Mouse (Mus musculus) liver, adult 2 months (tissue): ENCODE measurements around the gene Sfrp2. TPM values are rescaled to one million over a fixed set of nuclear protein-coding genes. Genes with fewer than 3 reads are reported as not detected.

Experiments used
- DNase-seq: peaks from one replicate; pipeline ENCODE4 v3.0.0-alpha.2; 2011; ENCODE audit warnings: low read depth, low spot score; ENCODE audit errors: extremely low read depth
- H3K27ac ChIP-seq: fragments of 200-500 bp; replicated peaks from 2 replicates; pipeline ENCODE4 v1.5.1; 2012; ENCODE audit warnings: low read depth, mild to moderate bottlenecking, control low read depth, inconsistent platforms, low read length; ENCODE audit not compliant: insufficient read depth
- H3K27me3 ChIP-seq: fragments of 200-500 bp; 2 replicates; pipeline ENCODE4 v1.6.1; 2012; ENCODE audit warnings: mild to moderate bottlenecking, moderate library complexity, low read length, inconsistent platforms; ENCODE audit not compliant: control insufficient read depth, insufficient read depth
- H3K36me3 ChIP-seq: fragments of 200-500 bp; 2 replicates; pipeline ENCODE4 v1.6.1; 2012; ENCODE audit warnings: low read length, inconsistent platforms; ENCODE audit not compliant: control insufficient read depth, insufficient read depth
- H3K4me1 ChIP-seq: fragments of 200-500 bp; 2 replicates; pipeline ENCODE4 v1.6.1; 2011; ENCODE audit warnings: low read length; ENCODE audit not compliant: control insufficient read depth, insufficient read depth
- H3K4me3 ChIP-seq: fragments of 200-500 bp; 2 replicates; pipeline ENCODE4 v1.5.1; 2011; ENCODE audit warnings: low read depth, mild to moderate bottlenecking, control low read depth, low read length, moderate library complexity; ENCODE audit not compliant: insufficient read depth
- H3K79me2 ChIP-seq: fragments of 200-500 bp; 2 replicates; pipeline ENCODE4 v1.6.1; 2012; ENCODE audit warnings: inconsistent platforms, mild to moderate bottlenecking, low read length, moderate library complexity; ENCODE audit not compliant: control insufficient read depth, insufficient read depth
- H3K9ac ChIP-seq: fragments of 200-500 bp; 2 replicates; pipeline ENCODE4 v1.6.1; 2012; ENCODE audit warnings: low read depth, mild to moderate bottlenecking, control low read depth, inconsistent platforms, low read length
- CTCF ChIP-seq: fragments of 200-500 bp; IDR thresholded peaks from 2 replicates; pipeline ENCODE4 v1.5.1; 2011; ENCODE audit warnings: low read depth, low read length, control low read depth
- POLR2A ChIP-seq: fragments of 200-500 bp; IDR thresholded peaks from 2 replicates; pipeline ENCODE4 v1.6.1; 2011; ENCODE audit warnings: low read length, control low read depth; ENCODE audit not compliant: insufficient read depth; ENCODE audit errors: extremely low read depth
- WGBS: fragments of 180-500 bp; shearing (Covaris S2); methylation state at CpG from one replicate; pipeline ENCODE4 v1.1.7; 2018; 5-methylcytosine and 5-hydroxymethylcytosine counted together
- polyA plus RNA-seq: library from polyadenylated mRNA; depleted of rRNA; stranded (reverse); fragments of >200 nt; gene quantifications from 2 replicates; pipeline ENCODE4 v1.2.3, GENCODE M21; 2012
- total RNA-seq: library from RNA; depleted of rRNA; stranded (reverse); fragments of >200 nt; gene quantifications from 2 replicates; pipeline ENCODE4 v1.2.3, GENCODE M21; 2014

Sfrp2 gene
- total and polyA plus RNA-seq, 2 experiments: 0.22 TPM; not detected in 1

DNA sequence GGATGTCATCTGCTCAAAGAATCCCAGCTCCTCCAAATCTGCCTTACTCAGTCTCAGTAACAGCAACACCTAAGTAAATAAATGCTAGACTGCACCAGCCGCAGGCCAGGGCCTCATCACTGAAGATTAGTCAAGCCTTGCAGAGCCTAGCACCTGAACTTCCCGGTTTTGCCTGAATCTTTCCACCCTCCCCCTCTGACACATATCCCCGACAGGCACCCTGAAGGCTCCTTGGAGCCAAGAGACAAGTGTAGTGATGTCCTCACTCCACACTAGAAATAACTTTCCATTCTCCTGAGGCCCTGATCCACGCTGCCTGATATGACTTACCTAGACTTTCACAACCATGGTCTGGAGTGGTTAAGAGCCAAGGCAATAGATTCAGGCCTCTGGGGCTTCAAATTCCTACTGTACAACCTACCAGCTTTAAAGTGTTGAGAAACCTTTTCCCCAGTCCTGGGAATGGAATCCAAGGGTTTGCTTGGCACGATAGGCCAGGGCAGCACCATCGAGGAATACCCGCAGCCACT is 21.7 kb downstream of the Sfrp2 start:
- Histone ChIP-seq H3K9ac (no peak overlapping the region), H3K27me3 (peaks cover 10% of the 10 kb centered on the region; the same call in 1 of the 2 replicates), H3K79me2 (no peaks in the 10 kb centered on the region), H3K36me3 (no peaks in the 10 kb centered on the region), H3K27ac (no peak overlapping the region), H3K4me3 (no peak overlapping the region), H3K4me1 (peaks cover 5% of the 10 kb centered on the region)
- no peak for DNase-seq
- 89% methylated on average over 7 of the region's 7 CpGs for WGBS
- TF ChIP-seq CTCF (no peak), POLR2A (no peak)

DNA sequence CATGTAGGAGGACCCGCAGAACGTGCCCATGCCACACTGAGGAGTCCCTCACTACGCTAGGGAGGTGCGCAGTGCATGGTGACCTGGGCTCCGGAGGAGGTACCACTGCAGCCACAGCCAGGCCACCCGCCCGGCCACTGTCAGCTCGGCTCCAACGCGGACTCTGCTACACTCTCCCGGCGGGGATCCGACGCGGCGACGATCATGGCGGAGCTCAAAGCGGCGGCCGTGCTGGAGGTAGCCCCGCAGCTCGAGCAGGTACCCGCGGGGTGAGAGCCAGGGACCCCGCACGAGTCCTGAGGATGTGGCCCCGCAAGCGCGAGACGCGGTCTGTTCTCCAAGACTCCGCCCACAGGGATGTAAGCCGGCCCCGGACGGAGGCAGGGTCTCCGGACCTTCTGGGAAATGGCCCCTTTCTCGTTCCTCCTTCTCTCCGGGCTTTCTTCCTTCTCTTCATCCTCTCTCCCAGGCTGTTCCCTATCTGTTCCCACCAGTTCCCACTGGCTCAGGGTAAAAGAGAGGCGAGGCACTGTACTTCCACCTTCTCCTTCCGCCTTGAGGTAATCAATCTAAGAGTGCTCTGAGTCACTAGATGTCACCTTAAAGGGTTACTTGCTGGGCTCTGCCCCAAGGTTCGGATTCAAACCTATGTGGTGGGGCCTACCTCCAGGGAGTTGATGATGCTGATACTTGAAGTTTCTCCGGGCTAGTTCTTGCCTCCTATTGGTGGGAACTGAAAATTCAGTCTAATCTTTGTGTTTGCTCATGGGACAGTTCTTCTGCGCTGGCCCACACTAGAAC is 23.7 kb downstream of the Sfrp2 start:
- WGBS: 5% methylated on average over 44 of the region's 44 CpGs
- peaks cover 10% of the 10 kb centered on the region; the same call in 1 of the 2 replicates for H3K27me3 ChIP-seq
- H3K27ac ChIP-seq: no peak overlapping the region
- H3K36me3 ChIP-seq: no peaks in the 10 kb centered on the region
- H3K4me1 ChIP-seq: peaks cover 5% of the 10 kb centered on the region
- H3K4me3 ChIP-seq: peak overlapping the region; percentile 60
- TF ChIP-seq CTCF (no peak), POLR2A (no peak)
- no peak for DNase-seq
- H3K79me2 ChIP-seq: no peaks in the 10 kb centered on the region
- H3K9ac ChIP-seq: peak overlapping the region; percentile 51; the same call in 1 of the 2 replicates

DNA sequence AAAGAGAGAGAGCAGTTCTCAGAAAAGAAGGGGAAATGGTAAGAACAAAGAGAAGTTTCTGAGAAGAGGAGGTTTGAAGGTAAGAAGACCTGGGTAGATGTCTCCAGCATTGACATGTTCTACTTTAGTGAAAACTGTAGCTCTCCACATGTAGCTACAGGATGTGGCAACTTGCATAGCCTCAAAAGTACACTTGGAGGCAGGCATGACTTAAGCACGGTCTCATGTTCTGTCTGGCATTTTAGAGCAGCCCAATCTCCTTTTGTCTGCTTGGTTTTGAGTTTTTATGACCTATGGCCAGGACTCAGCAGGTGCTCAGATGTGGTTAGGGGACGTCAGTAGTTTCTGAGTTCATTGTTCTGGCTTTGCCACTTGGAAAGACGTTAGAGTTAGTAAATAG is 25.3 kb downstream of the Sfrp2 start:
- H3K27me3 ChIP-seq: peaks cover 10% of the 10 kb centered on the region; the same call in 1 of the 2 replicates
- 86% methylated on average over 3 of the region's 3 CpGs for WGBS
- H3K4me1 ChIP-seq: peaks cover 5% of the 10 kb centered on the region
- no peaks in the 10 kb centered on the region for H3K79me2 ChIP-seq
- H3K27ac ChIP-seq: no peak overlapping the region
- H3K9ac ChIP-seq: no peak overlapping the region
- H3K4me3 ChIP-seq: no peak overlapping the region
- no peak for TF ChIP-seq POLR2A
- no peak for TF ChIP-seq CTCF
- H3K36me3 ChIP-seq: no peaks in the 10 kb centered on the region
- no peak for DNase-seq

DNA sequence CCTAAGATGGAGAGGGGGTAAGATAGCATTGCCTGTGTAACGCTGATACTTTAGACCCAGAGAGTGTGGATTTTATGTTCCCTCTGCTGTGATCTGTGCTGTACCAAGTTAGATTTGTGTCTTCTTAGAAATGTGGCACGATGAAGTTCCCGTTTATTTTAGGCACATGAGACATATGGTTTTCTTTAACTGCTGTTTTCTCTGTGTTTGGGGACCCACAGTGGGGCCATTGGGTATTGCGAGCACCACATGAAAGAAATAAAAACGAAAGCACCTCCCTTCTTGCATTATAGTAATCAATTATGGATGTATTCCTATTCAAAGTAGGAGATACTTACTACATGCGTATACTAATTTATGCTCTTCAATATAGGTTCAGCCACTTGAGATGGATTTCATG is 31.0 kb downstream of the Sfrp2 start:
- no peak overlapping the region for H3K4me3 ChIP-seq
- H3K27ac ChIP-seq: no peak overlapping the region
- 72% methylated on average over 6 of the region's 6 CpGs for WGBS
- H3K9ac ChIP-seq: no peak overlapping the region
- no peaks in the 10 kb centered on the region for H3K79me2 ChIP-seq
- H3K36me3 ChIP-seq: no peaks in the 10 kb centered on the region
- H3K27me3 ChIP-seq: no peaks in the 10 kb centered on the region
- DNase-seq: no peak
- no peaks in the 10 kb centered on the region for H3K4me1 ChIP-seq
- TF ChIP-seq CTCF: no peak
- no peak for TF ChIP-seq POLR2A

DNA sequence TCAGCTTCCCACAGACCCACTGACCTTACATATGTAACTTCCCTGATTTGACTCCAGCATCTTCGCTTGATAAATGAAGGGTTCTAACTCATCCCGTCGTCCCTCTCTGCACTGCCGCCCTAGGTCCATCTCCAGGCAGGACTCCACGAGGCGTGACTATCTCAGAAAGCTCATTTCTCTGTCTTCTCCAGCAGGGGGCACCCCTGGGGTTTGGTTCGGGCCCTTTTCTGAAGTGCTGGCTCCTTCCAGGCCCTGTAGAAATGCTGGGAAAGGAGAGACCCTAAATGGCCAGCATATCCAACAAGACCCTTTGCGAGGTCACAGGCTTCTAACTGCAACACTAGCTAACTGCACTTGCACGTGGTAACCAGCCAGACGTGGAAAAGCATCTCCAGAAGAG is 31.7 kb downstream of the Sfrp2 start:
- peak; percentile 4 for DNase-seq
- Histone ChIP-seq H3K4me1 (no peaks in the 10 kb centered on the region), H3K36me3 (no peaks in the 10 kb centered on the region), H3K27me3 (no peaks in the 10 kb centered on the region), H3K4me3 (no peak overlapping the region), H3K79me2 (no peaks in the 10 kb centered on the region), H3K27ac (no peak overlapping the region), H3K9ac (no peak overlapping the region)
- TF ChIP-seq POLR2A (no peak), CTCF (peak; percentile 72)
- 6% methylated on average over 10 of the region's 10 CpGs for WGBS

DNA sequence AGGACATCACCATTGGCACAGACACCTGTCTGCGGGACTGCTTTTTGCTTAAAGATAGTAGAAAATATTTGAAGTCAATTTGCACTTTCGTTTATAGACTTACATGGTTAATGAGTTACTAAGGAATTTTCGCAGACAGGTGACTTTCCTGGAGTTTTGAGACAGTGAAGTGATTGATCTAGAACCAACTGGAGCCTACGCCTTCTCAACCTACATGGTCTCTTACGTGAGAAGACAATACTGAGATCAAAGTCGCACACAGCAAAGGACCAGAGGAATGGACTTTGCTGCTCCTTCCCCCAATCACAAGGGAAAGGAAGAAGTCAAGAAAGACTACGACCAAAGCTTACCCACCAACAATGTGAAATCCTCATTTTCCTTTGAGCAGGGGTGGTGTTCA is 33.4 kb downstream of the Sfrp2 start:
- TF ChIP-seq CTCF (no peak), POLR2A (no peak)
- Histone ChIP-seq H3K27me3 (no peaks in the 10 kb centered on the region), H3K9ac (no peak overlapping the region), H3K4me1 (no peaks in the 10 kb centered on the region), H3K27ac (no peak overlapping the region), H3K4me3 (no peak overlapping the region), H3K79me2 (no peaks in the 10 kb centered on the region), H3K36me3 (no peaks in the 10 kb centered on the region)
- no peak for DNase-seq
- 68% methylated on average over 7 of the region's 7 CpGs for WGBS
